Mouse (Mus musculus) liver, adult 2 months (tissue): ENCODE results near the gene Adam19.

ENCODE experiments used
- CTCF ChIP-seq: fragments of 200-500 bp; IDR thresholded peaks from 2 replicates; pipeline ENCODE4 v1.5.1; 2011; ENCODE audit warnings: low read depth, low read length, control low read depth
- POLR2A ChIP-seq: fragments of 200-500 bp; IDR thresholded peaks from 2 replicates; pipeline ENCODE4 v1.6.1; 2011; ENCODE audit warnings: low read length, control low read depth; ENCODE audit not compliant: insufficient read depth; ENCODE audit errors: extremely low read depth

GRCm38 (mm10) chr11:46055896-46056769 is at the start of gene Adam19:
- TF ChIP-seq CTCF (no peak), POLR2A (no peak)
